Mouse (Mus musculus): ENCODE measurements around the gene Acsl1.
A peak's percentile ranks its signal among the peaks of the same experiment; 100 is the strongest.
"Not testable (repeated sequence)": the region's sequence is repeated elsewhere in the genome, so short reads cannot be mapped to it uniquely, and the experiment has no call there.

The Acsl1 gene

GRCm38 (mm10) chr8:46559428-46559827 is 88.6 kb downstream of the Acsl1 start:
- ATAC-seq (ENCODE audit: low TSS enrichment): no peak

GRCm38 (mm10) chr8:46562333-46562732 is 91.5 kb downstream of the Acsl1 start:
- ATAC-seq (ENCODE audit: low TSS enrichment): no peak

DNA sequence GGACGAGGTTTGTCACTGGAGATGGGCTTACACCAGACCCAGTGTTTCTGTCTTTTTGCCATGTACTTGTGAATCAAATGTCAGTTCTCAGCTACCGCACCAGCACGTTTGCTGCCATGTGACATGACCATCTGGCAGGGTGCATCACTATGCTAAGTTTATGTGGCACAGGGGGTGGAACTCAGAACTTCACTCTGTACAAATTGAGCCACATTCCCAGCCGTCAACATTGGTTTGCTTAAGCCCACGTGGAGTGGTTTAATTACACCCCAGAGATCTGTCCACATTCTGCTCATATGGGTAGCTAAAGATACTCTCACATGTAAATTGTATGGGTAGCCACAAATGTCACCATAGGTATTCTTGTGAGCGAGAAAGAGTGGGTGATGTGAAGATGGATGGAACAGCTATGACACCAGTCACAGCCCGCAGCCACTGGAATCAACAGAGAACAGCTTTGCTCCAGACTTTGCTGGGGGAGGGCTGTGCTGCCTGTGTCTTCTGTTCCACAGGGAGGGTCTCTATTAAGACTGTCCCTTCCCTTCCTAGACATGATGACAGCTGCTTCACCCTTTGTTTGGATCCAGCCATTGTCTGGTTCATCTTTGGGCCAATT is 96.2 kb downstream of the Acsl1 start:
- ATAC-seq (ENCODE audit: low TSS enrichment): peak; percentile 89

DNA sequence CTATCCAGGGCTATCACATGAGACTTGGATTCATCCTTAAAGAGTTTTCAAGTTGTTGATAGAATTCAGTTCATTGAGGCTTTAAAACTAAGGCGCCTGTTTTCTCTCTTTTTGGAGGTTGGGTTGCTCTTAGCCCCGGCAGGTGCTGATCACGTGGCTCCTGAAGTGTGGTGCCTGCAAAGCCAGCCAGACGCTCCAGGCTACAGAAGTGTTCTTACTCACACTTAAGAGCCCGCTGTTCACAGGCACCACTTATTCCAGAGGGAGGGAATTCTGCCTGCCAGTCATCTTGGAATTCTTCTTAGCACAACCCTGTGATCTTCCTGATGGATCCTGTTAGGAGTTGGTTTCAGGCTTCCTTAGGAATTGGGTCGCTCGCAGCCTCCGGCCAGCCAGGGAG is 97.1 kb downstream of the Acsl1 start:
- ATAC-seq (ENCODE audit: low TSS enrichment): peak; percentile 53

DNA sequence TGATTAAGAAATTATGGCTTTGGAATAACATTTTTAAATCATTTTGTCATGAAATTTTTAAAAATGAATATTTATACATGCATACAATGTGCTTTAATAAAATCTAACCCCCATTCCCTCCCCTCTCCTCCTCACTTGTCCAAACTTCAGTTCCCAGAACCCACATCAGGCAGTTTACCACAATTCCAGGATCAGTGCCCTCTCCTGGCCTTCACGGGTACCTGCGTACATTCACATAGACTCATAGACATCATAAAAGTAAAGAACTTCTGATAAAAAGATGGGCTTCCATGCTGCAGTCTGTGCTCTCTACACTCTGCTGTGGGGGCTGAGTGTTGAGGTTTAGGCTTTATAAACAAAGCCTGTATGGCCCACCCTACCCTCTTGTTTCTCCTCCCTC is 98.1 kb downstream of the Acsl1 start:
- no peak for ATAC-seq (ENCODE audit: low TSS enrichment)

DNA sequence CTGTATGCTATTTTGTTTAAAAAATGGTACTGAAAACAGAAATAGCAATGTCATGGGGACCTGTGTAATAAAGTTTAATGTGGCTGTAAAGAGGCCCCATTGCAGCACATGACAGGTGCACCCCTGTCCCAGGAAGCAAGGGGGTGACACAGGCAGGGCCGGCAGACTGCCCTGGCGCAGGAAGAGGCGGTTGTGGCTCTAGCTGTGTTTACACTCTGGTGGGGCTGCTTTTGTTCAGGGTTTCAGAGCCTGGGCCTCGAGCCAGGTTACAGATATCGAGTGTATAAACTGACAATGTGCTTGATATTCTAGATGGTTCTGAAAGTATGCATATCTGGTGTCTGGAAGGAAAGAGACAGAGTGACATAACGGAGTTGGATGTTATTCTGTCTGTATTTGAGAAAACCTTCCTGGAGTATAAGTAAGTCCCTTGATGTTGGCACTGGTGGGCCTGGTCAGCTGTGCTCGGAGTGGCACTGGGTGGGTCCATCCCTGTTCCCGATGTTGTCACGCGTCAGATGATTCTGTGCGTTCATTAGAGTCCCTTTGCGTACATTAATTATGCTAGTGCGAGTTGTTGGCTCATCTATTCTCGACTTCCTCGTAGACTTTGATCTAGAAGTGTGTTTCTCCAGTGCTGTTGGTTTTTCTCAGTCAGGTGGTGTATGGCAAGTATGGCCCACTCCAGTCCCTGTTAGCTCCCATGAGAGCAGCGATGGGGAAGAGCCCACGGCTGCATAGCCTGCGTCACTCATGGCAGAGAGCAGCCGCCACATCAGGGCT is 99.0 kb downstream of the Acsl1 start:
- no peak for ATAC-seq (ENCODE audit: low TSS enrichment)

GRCm38 (mm10) chr8:46570673-46571072 is 99.8 kb downstream of the Acsl1 start:
- no peak for ATAC-seq (ENCODE audit: low TSS enrichment)

GRCm38 (mm10) chr8:46573446-46573845 is 102.6 kb downstream of the Acsl1 start:
- ATAC-seq (ENCODE audit: low TSS enrichment): no peak

GRCm38 (mm10) chr8:46573964-46574363 is 103.1 kb downstream of the Acsl1 start:
- no peak for ATAC-seq (ENCODE audit: low TSS enrichment)

GRCm38 (mm10) chr8:46578794-46579193 is 108.0 kb downstream of the Acsl1 start:
- no peak for ATAC-seq (ENCODE audit: low TSS enrichment)

DNA sequence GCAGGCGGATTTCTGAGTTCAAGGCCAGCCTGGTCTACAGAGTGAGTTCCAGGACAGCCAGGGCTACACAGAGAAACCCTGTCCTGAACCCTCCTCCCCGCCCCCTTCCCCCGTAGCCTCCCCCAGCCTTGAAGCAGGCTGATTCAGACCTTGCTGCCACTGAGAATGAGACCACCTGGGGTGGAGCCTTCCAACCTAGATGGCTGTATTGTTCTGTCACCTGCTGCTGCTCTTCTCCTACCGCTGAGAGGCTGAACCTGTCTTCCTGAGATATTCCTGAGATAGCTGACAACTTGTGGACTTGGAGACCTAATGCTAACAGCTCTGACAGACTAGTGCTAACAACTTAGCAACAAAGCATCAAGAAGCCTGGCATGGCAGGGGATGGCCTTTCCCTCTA is 113.5 kb downstream of the Acsl1 start:
- ATAC-seq (ENCODE audit: low TSS enrichment): not testable (repeated sequence)

DNA sequence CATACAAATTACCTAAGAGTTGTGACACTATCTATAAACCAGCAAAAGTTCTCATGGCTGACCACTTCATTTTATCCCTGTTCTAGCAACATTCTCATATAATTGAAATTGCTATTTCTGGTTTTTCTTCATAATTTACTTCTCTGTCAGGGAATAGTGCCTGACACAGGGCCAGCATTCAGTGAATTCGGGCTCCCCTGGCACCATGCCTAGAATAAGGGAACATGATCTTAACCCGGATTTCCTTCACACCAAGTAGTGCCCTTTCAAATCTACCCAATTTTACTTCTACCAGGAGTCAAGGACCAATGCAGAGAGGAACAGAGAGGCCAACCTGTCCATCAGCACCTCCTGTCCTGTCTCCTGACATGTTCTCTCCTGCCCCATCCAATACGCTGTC is 114.7 kb downstream of the Acsl1 start:
- ATAC-seq (ENCODE audit: low TSS enrichment): no peak
